Mouse (Mus musculus): ENCODE results near the gene Gm45902.
A peak's percentile ranks its signal among the peaks of the same experiment; 100 is the strongest.

Gm45902 gene

GRCm38 (mm10) chr2:3512552-3513454 lies at the start of gene Gm45902, which contains the start of the genes Hspa14 and Cdnf:
Gene Gm45902 (minus strand): TSS chr2:3512790.
Gene Hspa14 (minus strand): TSS chr2:3512814.
Gene Cdnf (plus strand): TSS chr2:3513030.
- DNase-seq (ENCODE audit: low spot score), result peak; percentile 98

DNA sequence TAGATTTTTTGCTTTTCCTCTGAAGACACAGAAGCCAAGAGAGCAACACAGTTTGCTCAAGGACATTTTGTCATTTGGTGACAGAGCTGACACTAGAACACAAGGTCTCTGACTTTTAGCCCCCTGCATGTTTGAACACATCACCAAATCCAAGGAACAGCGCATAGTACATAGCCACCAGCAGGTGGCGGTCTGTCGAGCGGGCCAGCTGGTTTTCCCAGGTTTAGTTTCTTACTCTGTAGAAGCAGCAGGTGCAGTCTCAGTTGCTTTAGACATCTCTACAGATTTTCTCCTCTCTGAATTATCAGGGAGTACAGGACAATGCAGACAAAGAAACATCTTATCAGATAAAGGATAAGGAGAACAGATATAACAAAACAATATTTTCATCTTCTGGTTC lies 34.0 kb upstream of the Gm45902 start:
- DNase-seq (ENCODE audit: low spot score), result peak; percentile 71

GRCm38 (mm10) chr2:3546055-3546454 lies 33.5 kb upstream of the Gm45902 start:
- DNase-seq (ENCODE audit: low spot score), result no peak

DNA sequence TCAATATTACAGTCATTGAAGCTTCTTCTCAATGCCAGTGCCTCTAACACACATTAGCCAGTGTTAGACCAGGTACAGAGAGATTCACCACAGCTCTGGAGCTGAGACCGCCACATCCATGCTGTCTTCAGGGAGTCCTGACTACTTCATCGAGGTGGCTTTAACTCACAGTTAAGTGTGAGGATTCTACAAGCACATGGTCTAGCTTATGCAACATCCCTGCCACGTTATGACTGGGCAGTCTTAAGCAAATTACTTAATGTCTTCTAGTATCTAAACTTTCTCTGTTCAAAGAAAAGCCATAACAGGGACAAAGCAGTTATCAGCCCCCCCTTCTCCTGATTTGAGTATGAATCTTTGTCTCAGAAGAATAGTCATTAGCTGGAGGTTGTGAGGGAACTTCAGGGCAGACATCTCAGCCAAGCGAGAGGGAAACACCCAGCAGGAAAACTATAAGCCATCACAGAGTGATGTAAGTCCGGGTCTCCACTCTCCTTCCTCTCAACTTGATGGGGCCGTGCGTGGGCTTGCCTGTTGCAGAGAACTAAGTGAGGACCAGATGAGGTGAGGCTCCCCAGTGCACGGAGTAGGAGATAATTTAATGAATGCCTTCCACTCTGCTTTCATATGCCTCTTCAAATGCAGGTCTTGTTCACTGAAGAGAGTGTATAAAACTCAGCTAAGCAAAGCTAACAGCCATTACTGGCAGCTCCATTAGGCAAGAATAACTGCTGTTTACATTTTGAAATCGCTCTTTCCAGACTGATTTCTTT lies 28.9 kb upstream of the Gm45902 start:
- no peak for DNase-seq (ENCODE audit: low spot score)

DNA sequence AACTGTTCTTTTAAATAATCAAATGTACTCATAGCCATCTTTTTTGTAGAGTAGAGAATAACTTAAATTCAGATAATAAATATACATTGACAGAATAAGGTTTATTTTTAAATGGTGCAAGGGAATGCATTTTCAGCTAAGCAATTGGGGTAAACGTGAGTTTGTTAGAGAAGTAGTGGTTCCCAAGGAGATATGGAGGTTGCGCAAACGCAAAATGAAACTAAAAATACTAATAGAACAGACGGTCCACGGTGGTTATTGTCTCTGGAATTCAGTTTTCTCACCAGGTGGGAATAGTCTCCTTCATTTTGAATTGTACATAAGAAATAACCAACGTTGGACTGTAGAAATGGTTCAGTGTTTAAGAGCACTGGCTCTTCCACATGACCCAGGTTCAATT lies 13.7 kb upstream of the Gm45902 start:
- DNase-seq (ENCODE audit: low spot score), result no peak

DNA sequence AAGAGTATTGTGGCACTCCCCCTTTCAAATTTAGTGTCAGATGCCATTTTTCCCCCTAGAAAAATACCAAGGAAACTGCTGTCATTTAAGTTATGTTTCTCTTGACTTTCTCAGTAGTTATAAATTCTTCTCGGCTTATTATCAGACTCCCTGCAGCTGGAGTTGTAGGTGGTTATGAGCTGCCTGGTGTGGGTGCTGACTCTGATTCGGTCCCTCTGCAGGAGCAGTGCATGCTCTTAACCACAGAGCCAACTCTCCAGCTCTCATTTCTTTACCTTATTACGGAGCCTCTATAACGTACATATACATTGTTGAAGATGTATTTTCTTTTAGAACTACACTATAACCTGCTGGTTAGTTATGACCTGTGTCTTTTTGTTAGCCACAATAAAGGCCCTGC lies 10.0 kb upstream of the Gm45902 start:
- DNase-seq (ENCODE audit: low spot score), result no peak

DNA sequence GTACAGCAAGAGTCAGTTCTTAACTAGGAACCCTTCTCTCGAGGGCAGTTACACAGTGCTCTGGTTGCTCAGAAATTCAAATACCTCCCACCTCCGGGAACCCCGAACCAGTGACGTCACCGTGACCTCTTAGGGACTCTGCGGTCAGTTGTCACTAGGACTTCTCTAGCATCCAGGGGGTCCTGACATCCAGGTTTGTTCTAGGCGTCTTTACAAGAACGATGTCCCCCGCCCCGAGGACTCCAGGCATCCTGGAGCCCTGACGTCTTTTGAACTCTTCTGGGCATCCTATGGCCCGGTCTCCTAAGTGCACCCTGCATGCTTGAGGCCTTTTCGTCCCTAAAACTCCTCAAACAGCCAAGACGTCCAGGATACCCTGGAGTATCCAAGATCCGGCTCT lies 514 bp downstream of the Gm45902 start:
- DNase-seq (ENCODE audit: low spot score), result peak; percentile 75

GRCm38 (mm10) chr2:3500886-3501285 lies 11.7 kb downstream of the Gm45902 start:
- no peak for DNase-seq (ENCODE audit: low spot score)

DNA sequence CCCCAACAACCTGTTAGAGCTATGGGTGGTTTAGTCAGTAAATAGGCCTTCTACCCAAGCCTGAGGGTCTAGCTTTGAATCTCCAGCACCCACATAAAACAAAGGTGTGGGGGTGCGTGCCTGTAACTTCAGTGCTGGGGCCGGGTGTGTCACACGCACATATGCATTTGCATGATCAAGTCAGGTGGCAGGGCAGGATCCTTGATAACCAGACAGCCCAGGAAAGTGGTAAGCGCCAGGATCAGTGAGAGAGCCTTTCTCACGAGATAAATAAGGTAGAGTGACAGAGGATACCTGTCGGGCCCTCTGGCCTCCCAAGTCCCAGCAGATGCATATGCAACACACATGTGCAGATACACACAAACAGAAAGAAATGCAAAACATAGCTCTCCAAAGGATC lies 13.0 kb downstream of the Gm45902 start:
- no peak for DNase-seq (ENCODE audit: low spot score)

DNA sequence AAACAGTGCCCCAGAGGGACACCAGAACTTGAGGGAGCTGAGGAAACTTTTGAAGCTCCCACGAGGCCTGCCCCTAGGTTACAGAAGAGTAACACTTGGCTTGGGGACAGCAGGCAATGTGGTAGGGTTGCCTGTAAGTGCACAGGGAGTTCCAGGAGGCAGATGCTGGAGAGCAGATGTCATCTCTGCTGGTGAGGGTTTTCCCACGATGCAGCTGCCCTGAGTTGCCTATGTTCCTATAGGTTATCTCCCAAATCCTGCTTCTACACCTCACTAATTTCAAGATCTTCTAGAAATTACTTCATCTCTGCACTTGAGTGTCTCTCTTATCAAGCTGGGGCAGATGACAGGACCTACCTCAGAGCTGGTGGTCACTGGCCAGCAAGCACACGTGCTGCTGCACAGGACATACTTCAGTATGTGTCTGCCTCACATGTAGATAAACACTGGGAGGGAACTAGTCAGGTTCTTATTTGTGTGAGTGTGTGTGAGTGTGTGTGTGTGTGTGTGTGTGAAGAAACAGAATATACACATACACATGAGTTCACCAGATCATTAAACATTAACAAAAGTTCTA lies 18.7 kb downstream of the Gm45902 start:
- no peak for DNase-seq (ENCODE audit: low spot score)

DNA sequence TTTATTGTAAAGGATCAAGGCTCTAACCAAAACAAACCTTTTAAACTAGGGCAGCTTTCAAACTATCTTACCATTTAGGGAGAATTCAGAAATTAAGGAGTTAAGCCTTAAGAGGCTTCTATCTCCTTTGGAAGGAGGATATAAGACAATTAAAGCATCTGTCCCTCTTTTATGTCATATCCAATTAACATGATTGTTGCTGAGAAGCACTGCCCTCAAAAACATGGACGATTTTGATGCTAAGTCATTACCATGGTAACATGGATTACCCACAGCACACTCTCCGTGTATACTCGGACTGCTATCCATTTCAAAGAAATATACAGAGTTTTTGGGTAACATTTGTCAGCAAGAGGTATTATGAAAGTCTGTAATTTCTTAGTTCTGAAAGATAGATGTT lies 22.8 kb downstream of the Gm45902 start:
- DNase-seq (ENCODE audit: low spot score), result no peak

GRCm38 (mm10) chr2:3480239-3480638 lies 32.4 kb downstream of the Gm45902 start:
- no peak for DNase-seq (ENCODE audit: low spot score)

- DNase-seq (ENCODE audit: low spot score), result no peak
These were observed 36.8 kb downstream of the Gm45902 start for GRCm38 (mm10) chr2:3475746-3476251.

DNA sequence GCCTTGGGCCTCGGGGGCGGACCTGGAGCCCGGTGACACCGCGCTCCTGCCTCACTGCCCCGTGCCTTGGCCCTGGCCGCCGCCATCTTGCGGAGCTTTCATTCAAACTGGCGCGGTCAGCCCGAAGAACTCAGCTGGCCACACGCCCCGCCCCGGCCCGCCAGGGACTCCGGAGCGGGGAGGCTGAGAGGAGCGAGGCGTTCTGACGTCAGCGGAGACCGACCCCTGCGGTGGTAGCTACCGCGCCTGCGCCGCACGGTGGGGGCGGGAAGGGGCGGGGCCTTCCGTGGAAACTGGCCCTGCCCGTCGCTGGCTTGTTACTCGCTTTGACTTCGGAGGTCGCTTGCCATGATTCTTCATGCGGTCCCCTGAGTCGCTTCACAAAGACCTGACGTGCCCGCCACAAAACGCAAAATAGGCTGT lies 37.7 kb downstream of the Gm45902 start, which contains the start of gene Suv39h2:
Gene Suv39h2, minus strand, starts transcription at position 171 of the 423 bp plus-strand sequence.
- peak; percentile 96 for DNase-seq (ENCODE audit: low spot score)

GRCm38 (mm10) chr2:3474361-3474805 lies 38.2 kb downstream of the Gm45902 start:
- DNase-seq (ENCODE audit: low spot score), result peak; percentile 81

DNA sequence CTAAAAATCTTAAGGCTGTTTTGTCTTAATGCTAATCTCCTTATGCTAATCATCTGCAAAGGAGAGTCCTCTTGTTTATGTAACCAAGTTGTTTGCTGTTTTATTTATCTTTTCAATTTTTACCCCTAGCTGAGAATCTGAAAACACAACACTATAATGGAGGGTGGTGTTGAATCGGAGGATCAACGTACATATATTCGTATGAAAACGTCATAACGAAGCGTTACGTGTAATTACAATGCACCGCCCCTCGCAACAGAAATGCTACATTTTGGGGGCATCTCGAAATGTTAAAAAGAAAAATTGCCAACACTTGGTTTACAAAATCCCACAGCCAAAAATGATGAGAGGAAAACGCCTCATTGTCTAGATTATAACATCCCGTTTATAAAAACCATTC lies 38.7 kb downstream of the Gm45902 start:
- peak; percentile 34 for DNase-seq (ENCODE audit: low spot score)

GRCm38 (mm10) chr2:3456590-3456989 lies 56.0 kb downstream of the Gm45902 start:
- DNase-seq (ENCODE audit: low spot score), result no peak
